Mouse (Mus musculus) 3T3-L1 (cell line): ENCODE results near the gene Igsf21.

ENCODE experiments used
- DNase-seq: peaks from one replicate; pipeline ENCODE4 v3.0.0-alpha.2; 2015; ENCODE audit warnings: low read depth, low spot score

Gene Igsf21

GRCm38 (mm10) chr4:140237305-140237741 is 9.3 kb downstream of the Igsf21 start:
- DNase-seq = no peak

- no peak for DNase-seq
Measured at GRCm38 (mm10) chr4:140235361-140236153, 11.0 kb downstream of the Igsf21 start.

- DNase-seq = no peak
Measured at GRCm38 (mm10) chr4:140234412-140235205, 12.0 kb downstream of the Igsf21 start.

- DNase-seq = no peak
Measured at GRCm38 (mm10) chr4:140227837-140228236, 18.7 kb downstream of the Igsf21 start.

- DNase-seq = no peak
Measured at GRCm38 (mm10) chr4:140225204-140225603, 21.4 kb downstream of the Igsf21 start.

GRCm38 (mm10) chr4:140224451-140224850 is 22.1 kb downstream of the Igsf21 start:
- no peak for DNase-seq

GRCm38 (mm10) chr4:140223067-140223466 is 23.5 kb downstream of the Igsf21 start:
- no peak for DNase-seq

GRCm38 (mm10) chr4:140220326-140221093 is 26.1 kb downstream of the Igsf21 start:
- no peak for DNase-seq

GRCm38 (mm10) chr4:140218853-140219852 is 27.4 kb downstream of the Igsf21 start:
- DNase-seq = no peak

GRCm38 (mm10) chr4:140218384-140218783 is 28.2 kb downstream of the Igsf21 start:
- DNase-seq = no peak

- no peak for DNase-seq
Measured at GRCm38 (mm10) chr4:140217934-140218333, 28.6 kb downstream of the Igsf21 start.

- no peak for DNase-seq
Measured at GRCm38 (mm10) chr4:140216096-140216495, 30.5 kb downstream of the Igsf21 start.

GRCm38 (mm10) chr4:140215205-140215604 is 31.4 kb downstream of the Igsf21 start:
- no peak for DNase-seq

GRCm38 (mm10) chr4:140214406-140214805 is 32.2 kb downstream of the Igsf21 start:
- DNase-seq = no peak

GRCm38 (mm10) chr4:140210129-140210890 is 36.3 kb downstream of the Igsf21 start:
- DNase-seq = no peak

- DNase-seq = no peak
Measured at GRCm38 (mm10) chr4:140205811-140206231, 40.8 kb downstream of the Igsf21 start.

- DNase-seq = no peak
Measured at GRCm38 (mm10) chr4:140204775-140205174, 41.8 kb downstream of the Igsf21 start.

GRCm38 (mm10) chr4:140203696-140204272 is 42.8 kb downstream of the Igsf21 start:
- DNase-seq = no peak

- no peak for DNase-seq
Measured at GRCm38 (mm10) chr4:140202196-140202595, 44.4 kb downstream of the Igsf21 start.

GRCm38 (mm10) chr4:140200296-140200695 is 46.3 kb downstream of the Igsf21 start:
- DNase-seq = no peak
